Mouse (Mus musculus) erythroblast, embryonic 14.5 days (primary cell): ENCODE measurements around the gene Rptor.

ENCODE experiments used
- GATA1 ChIP-seq: IDR thresholded peaks from 2 replicates; pipeline ENCODE4 v1.6.1; 2012; ENCODE audit warnings: low read length, inconsistent platforms, mixed read lengths
- TAL1 ChIP-seq: IDR thresholded peaks from 3 replicates; pipeline ENCODE4 v1.6.1; 2012; ENCODE audit warnings: low read length, inconsistent platforms, mixed read lengths

GRCm38 (mm10) chr11:119909436-119909835, 306.7 kb downstream of the Rptor start:
- TF ChIP-seq GATA1 (no peak), TAL1 (no peak)
